In the genomic region with DNA sequence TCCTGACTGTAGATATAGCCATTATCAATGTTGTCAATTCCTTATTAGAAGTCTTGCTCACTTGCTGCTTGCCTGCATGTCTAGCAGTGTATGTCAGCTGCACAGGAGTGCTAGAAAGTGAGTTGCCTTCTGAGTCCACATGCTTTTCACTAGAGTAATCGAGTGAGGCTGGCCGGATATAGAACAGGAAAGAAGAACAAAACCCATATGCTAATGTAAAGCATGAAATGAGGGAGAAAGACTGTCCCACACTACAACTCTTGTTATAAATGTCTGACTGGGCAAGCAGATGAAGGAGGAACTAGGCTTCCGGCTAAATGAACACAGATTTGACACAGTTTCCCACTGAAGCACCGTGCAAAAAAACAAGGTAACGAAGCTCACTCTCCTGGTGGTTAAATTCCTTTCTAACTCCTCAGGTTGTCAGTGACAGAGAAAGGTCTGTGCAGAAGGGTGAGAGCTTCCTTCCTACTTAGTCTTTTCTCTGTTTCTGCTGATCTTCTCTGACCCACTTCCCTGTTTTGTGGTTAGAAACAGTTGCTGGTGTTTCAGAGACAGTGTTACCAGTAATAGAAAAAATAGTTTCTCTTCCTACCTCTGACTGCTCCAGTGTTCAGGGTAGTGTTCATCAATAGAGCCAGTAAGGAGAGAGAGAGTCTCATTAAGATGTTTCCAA, we compare ENCODE assay signal across 14 mouse cellular contexts.
DNase-seq lines count a peak whose midpoint lies in the region; ATAC-seq lines count a peak whose summit lies in the region.
"Had no signal": no experiment of that assay in that cellular context is flagged by ENCODE, and none has a peak within 500 bp of the region (broad histone marks: within the 10 kb centered on the region; RNA-seq: fewer than 3 reads in every experiment).

No protein-coding gene starts in this region.

- H3K36me3 ChIP-seq in liver, embryonic 13.5 days: no peaks in the 10 kb centered on the region
- H3K36me3 ChIP-seq in forebrain, embryonic 13.5 days (ENCODE audit: poor library complexity, severe bottlenecking): no peaks in the 10 kb centered on the region
- H3K36me3 ChIP-seq: forebrain, embryonic 10.5 days; heart, embryonic 13.5 days; neural tube, embryonic 15.5 days had no signal

- H3K4me2 ChIP-seq in liver, embryonic 13.5 days: no peak overlapping the region
- H3K4me2 ChIP-seq in forebrain, embryonic 13.5 days: no peak overlapping the region
- H3K4me2 ChIP-seq: heart, embryonic 13.5 days; neural tube, embryonic 15.5 days had no signal

- no peaks in the 10 kb centered on the region for H3K4me1 ChIP-seq in liver, embryonic 13.5 days (replicated peaks)
- H3K4me1 ChIP-seq in forebrain, embryonic 13.5 days: no peaks in the 10 kb centered on the region
- H3K4me1 ChIP-seq: heart, embryonic 13.5 days; neural tube, embryonic 15.5 days had no signal

- H3K9me3 ChIP-seq in liver, embryonic 13.5 days (replicated peaks): no peaks in the 10 kb centered on the region
- H3K9me3 ChIP-seq in forebrain, embryonic 13.5 days (replicated peaks): no peaks in the 10 kb centered on the region
- H3K9me3 ChIP-seq: forebrain, embryonic 10.5 days; heart, embryonic 13.5 days; neural tube, embryonic 15.5 days had no signal

- no peaks in the 10 kb centered on the region for H3K27me3 ChIP-seq in liver, embryonic 13.5 days
- no peaks in the 10 kb centered on the region for H3K27me3 ChIP-seq in forebrain, embryonic 13.5 days
- H3K27me3 ChIP-seq: heart, embryonic 13.5 days; neural tube, embryonic 15.5 days; Patski had no signal

- H3K4me3 ChIP-seq in liver, embryonic 13.5 days (replicated peaks): no peak overlapping the region
- no peak overlapping the region for H3K4me3 ChIP-seq in forebrain, embryonic 13.5 days
- H3K4me3 ChIP-seq: forebrain, embryonic 10.5 days; heart, embryonic 13.5 days; neural tube, embryonic 15.5 days had no signal

- 25% methylated on average over 5 of the region's 5 CpGs for WGBS in liver, embryonic 13.5 days (ENCODE audit: insufficient replicate concordance)
- 38% methylated on average over 5 of the region's 5 CpGs for WGBS in forebrain, embryonic 13.5 days

- ATAC-seq in CD4-positive, CD25-positive, alpha-beta regulatory T cell, adult 4 months: no peak
- peak; percentile 55; the same call in 1 of the 2 replicates for ATAC-seq in liver, embryonic 13.5 days (ENCODE audit: low read depth)
- no peak for ATAC-seq in forebrain, embryonic 13.5 days
- ATAC-seq: Patski had no signal

- DNase-seq in CD4-positive, CD25-positive, alpha-beta regulatory T cell, adult 2 months (ENCODE audit: low read depth, low spot score): peak; percentile 1
- peak; percentile 9 for DNase-seq in layer of hippocampus, adult 9-10 months (ENCODE audit: low spot score)
- DNase-seq in layer of hippocampus, postnatal 36 days: no peak
- no peak for DNase-seq in liver, embryonic 13.5 days
- DNase-seq in spleen, postnatal 10 days (ENCODE audit: low spot score in 2 of 2): peak; percentile 11 to 25
- DNase-seq in kidney, postnatal 4 days: no peak
- DNase-seq: adrenal gland, postnatal 25 days; kidney, adult 11 months had no signal

- peak overlapping the region; percentile 50 for H3K27ac ChIP-seq in liver, embryonic 13.5 days
- no peak overlapping the region for H3K27ac ChIP-seq in forebrain, embryonic 13.5 days
- H3K27ac ChIP-seq: forebrain, embryonic 10.5 days; heart, embryonic 13.5 days; neural tube, embryonic 15.5 days had no signal

- H3K9ac ChIP-seq in liver, embryonic 13.5 days: no peak overlapping the region
- no peak overlapping the region for H3K9ac ChIP-seq in forebrain, embryonic 13.5 days
- H3K9ac ChIP-seq: heart, embryonic 13.5 days; neural tube, embryonic 15.5 days had no signal

Comparison
In these comparisons a context has a peak if more than half of its experiments do, and no peak if none do; other contexts are left out.
1. DNase-seq: peak in CD4-positive, CD25-positive, alpha-beta regulatory T cell, adult 2 months (single experiment), layer of hippocampus, adult 9-10 months (single experiment) and spleen, postnatal 10 days (2 of 2); none in layer of hippocampus, postnatal 36 days (0 of 2), liver, embryonic 13.5 days (single experiment) and kidney, postnatal 4 days (0 of 2).